Mouse (Mus musculus): ENCODE data around the gene Zfp64. TPM values are rescaled to one million over a fixed set of nuclear protein-coding genes. Genes with fewer than 3 reads are reported as not detected.
A peak's percentile ranks its signal among the peaks of the same experiment; 100 is the strongest.

The Zfp64 gene
- polyA plus RNA-seq, 1 experiment from 2014 or later = 31.9 TPM

DNA sequence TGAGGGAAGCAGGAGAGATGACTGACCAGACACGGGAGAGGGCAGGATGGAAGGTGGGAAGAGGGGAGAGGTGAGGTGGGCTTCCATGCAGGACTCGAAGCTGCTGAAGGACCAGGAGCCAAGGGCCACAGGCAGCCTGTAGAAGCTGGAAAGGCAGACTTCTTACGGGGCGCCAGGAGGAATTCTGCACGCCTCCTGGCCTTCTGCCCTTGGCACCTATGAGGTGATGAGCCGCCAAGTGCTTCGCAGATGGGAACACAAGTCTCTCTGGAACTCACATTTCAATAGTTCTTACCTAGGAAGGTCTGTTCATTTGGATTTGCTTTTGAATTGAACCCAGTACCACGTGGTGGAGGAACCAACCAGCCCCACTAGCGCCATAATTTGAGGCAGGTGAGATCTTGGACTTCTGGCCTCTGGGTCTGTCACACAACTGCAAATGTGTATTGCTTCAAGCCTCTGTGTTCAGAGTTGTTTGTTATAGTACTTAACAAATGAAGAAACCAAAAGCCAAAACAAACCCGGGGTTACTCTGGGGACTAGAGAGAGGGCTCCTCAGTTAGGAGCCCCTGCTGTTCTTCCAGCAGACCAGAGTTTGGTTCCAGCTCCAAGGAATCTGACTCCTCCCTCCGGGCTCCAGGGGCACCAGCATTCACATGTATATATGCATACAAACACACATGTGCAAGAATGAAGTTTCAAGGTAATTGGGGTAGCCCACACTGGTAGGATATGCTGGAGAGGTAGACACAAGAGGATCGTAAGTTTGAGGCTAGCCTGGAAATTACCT, 12.9 kb upstream of the Zfp64 start:
- no peak overlapping the region for H3K4me3 ChIP-seq (replicated peaks)
- no peak overlapping the region for H3K9ac ChIP-seq
- H3K4me1 ChIP-seq (replicated peaks) = no peaks in the 10 kb centered on the region
- ATAC-seq = no peak
- H3K36me3 ChIP-seq = no peaks in the 10 kb centered on the region
- H3K27me3 ChIP-seq (replicated peaks) = no peaks in the 10 kb centered on the region
- no peak overlapping the region for H3K27ac ChIP-seq
- no peak overlapping the region for H3K4me2 ChIP-seq (replicated peaks)
- 84% methylated on average over 12 of the region's 12 CpGs for WGBS
- no peaks in the 10 kb centered on the region for H3K9me3 ChIP-seq

DNA sequence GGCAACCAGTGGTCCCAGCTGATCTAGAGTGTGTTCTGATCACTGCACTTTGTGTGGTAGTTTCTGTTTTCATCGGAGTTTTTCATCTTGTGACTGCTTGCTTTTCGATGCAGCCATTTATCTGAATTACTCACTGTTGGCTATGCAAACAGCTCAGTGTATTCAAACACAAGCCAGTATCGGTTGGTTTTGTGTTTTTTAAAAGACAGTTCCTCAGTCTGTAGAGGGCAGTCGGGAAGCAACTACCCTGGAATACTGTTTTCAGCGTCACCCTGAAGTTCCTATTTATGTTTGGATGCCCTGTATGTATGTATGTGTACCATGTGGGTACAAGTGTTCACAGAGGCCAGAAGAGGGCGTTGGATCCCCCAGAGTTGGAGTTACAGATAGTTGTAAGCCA, 11.1 kb upstream of the Zfp64 start:
- Histone ChIP-seq H3K9ac (no peak overlapping the region), H3K27ac (no peak overlapping the region), H3K9me3 (no peaks in the 10 kb centered on the region), H3K4me3 (replicated peaks) (no peak overlapping the region), H3K27me3 (replicated peaks) (no peaks in the 10 kb centered on the region), H3K36me3 (no peaks in the 10 kb centered on the region), H3K4me2 (replicated peaks) (no peak overlapping the region), H3K4me1 (replicated peaks) (no peaks in the 10 kb centered on the region)
- ATAC-seq = no peak
- WGBS = 77% methylated on average over 6 of the region's 6 CpGs

DNA sequence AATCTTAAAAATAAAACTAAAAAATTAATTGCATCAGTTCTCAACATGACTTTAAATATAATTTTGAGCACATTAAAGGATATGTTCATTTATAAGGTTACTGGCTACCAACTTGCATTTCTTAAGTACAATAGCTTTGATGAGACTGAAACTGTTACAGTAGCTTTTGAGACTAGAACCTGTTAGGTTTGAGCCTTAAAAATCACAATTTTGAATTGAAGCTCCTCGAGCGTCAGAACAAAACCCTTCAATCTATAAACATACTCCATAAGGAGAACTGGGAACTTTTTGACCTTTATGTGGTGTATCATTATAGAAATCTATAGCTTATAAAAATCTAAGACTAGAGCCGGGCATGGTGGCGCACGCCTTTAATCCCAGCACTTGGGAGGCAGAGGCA, 9.5 kb upstream of the Zfp64 start:
- ATAC-seq = no peak
- H3K27me3 ChIP-seq (replicated peaks) = no peaks in the 10 kb centered on the region
- WGBS = 97% methylated on average over 5 of the region's 5 CpGs
- no peaks in the 10 kb centered on the region for H3K36me3 ChIP-seq
- H3K4me1 ChIP-seq (replicated peaks) = no peaks in the 10 kb centered on the region
- H3K4me2 ChIP-seq (replicated peaks) = no peak overlapping the region
- no peak overlapping the region for H3K4me3 ChIP-seq (replicated peaks)
- H3K27ac ChIP-seq = no peak overlapping the region
- H3K9me3 ChIP-seq = no peaks in the 10 kb centered on the region
- no peak overlapping the region for H3K9ac ChIP-seq

DNA sequence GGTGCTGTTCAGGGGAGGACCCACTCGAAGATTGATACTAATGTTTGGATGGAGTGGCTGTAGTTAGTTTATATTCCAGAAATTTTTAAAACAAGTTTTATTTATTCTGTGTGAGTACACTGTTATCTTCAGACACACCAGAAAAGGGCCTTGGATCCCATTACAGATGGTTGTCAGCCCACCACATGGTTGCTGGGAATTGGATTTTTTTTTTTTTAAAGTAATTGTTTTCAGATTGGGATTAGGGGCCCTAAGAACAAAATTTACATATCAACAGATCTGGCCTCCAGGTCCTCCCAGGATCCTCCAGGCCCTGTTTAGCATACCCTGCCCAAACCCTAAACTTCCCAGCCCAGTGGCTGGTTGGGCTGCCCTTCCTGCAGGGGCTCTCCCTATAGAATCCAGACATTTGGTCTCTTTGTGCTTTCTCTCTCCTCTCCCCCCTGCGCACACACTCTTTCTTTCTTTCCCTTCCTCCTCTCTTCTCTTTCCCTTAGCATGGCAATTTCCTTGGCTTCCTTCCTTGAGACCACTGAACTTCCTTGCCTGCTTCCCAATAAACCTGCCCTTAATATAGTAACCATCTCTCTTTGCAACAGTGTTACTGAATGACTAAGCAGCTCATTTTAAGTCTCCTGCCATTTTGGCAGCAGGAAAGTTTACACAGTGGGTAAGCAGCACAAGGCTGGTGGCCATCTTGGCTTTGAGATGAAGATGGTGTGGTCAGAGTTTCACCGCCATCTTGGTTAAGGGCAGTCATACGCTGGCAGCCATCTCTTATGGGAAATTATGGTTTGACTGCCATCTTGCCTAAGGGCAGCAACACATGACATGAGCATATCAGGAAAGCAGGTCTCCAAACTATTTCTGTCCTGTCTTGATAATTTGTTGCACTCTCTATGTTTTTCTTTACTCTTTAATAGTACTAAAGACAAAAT, 6.6 kb upstream of the Zfp64 start:
- H3K4me3 ChIP-seq (replicated peaks) = no peak overlapping the region
- H3K27me3 ChIP-seq (replicated peaks) = no peaks in the 10 kb centered on the region
- no peak overlapping the region for H3K27ac ChIP-seq
- no peaks in the 10 kb centered on the region for H3K4me1 ChIP-seq (replicated peaks)
- H3K9me3 ChIP-seq = no peaks in the 10 kb centered on the region
- ATAC-seq = no peak
- no peak overlapping the region for H3K4me2 ChIP-seq (replicated peaks)
- 89% methylated on average over 4 of the region's 4 CpGs for WGBS
- no peaks in the 10 kb centered on the region for H3K36me3 ChIP-seq
- no peak overlapping the region for H3K9ac ChIP-seq

DNA sequence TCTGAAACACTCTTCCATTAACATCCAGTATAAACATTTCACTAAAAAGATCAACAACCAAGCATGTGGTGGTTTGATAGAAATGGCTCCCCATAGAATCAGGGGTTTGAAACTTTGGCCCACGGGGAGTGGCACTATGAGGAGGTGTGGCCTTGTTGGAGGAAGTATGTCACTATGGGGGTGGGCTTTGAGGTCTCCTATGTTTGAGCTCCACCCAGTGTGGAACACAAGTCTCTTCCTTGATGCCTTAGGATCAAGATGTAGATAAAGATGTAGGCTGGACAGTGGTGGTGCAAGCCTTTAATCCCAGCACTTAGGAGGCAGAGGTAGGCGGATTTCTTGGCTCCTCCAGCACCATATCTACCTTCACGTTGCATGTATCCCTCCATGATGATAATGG, 5.4 kb upstream of the Zfp64 start:
- H3K27me3 ChIP-seq (replicated peaks) = no peaks in the 10 kb centered on the region
- H3K9me3 ChIP-seq = no peaks in the 10 kb centered on the region
- H3K27ac ChIP-seq = no peak overlapping the region
- 91% methylated on average over 3 of the region's 3 CpGs for WGBS
- ATAC-seq = no peak
- no peaks in the 10 kb centered on the region for H3K36me3 ChIP-seq
- H3K4me3 ChIP-seq (replicated peaks) = no peak overlapping the region
- no peak overlapping the region for H3K4me2 ChIP-seq (replicated peaks)
- H3K4me1 ChIP-seq (replicated peaks) = peaks cover under 1% of the 10 kb centered on the region; the same call in 1 of the 2 replicates
- H3K9ac ChIP-seq = no peak overlapping the region

DNA sequence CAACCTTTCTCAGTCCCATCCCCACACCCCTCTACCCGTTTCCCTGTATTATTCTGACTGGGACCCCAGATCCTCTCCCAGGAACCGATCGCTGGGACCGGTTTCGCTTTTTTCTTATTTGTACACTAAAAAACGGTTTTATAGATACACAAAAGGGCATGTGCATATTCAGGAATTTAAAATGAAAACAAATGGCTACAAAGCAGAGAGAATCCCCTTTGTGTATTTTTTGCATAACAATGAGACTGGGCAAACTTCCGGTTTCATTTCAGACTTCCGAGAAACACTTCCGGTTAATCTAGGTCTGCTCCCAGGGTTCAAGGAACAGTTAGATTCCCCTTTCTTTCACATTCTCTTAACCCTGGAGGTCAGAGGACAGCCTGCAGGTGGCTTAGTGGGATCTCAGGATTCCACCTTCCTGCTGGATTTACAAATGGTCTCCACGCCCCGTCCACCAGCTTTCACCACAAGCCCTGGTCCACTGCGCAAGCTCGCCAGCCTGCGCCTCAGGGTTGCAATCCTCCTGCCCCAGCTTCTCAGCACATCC, 4.0 kb upstream of the Zfp64 start:
- no peak overlapping the region for H3K4me2 ChIP-seq (replicated peaks)
- H3K27me3 ChIP-seq (replicated peaks) = no peaks in the 10 kb centered on the region
- H3K36me3 ChIP-seq = no peaks in the 10 kb centered on the region
- H3K27ac ChIP-seq = no peak overlapping the region
- H3K9ac ChIP-seq = no peak overlapping the region
- H3K4me1 ChIP-seq (replicated peaks) = peaks cover 3% of the 10 kb centered on the region; the same call in 1 of the 2 replicates
- WGBS = 82% methylated on average over 14 of the region's 14 CpGs
- no peaks in the 10 kb centered on the region for H3K9me3 ChIP-seq
- no peak for ATAC-seq
- H3K4me3 ChIP-seq (replicated peaks) = no peak overlapping the region

DNA sequence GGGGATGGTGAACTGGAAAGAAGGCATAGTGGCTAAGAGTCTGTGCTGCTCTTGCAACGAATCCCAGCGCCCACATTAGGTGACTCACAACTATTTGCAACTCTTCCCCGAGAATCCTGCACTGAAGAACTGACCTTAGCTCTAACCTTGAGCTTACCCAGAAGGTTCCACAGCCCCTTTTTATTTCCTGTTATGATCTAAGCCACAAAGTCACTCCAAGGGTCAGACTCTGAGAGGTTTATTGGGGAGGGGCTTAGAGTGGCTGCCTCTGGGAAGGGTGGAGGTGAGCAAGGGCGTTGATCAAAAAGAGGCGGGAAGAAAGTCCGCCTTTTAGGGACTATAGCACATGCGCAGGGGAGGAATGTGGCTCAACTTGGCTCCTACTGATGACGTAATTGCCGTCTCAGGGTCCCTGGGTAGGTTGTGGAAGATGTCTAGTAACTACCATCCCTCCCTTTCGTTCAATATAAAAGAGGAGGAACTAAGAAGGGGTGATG, 511 bp upstream of the Zfp64 start:
- ATAC-seq = peak; percentile 63

DNA sequence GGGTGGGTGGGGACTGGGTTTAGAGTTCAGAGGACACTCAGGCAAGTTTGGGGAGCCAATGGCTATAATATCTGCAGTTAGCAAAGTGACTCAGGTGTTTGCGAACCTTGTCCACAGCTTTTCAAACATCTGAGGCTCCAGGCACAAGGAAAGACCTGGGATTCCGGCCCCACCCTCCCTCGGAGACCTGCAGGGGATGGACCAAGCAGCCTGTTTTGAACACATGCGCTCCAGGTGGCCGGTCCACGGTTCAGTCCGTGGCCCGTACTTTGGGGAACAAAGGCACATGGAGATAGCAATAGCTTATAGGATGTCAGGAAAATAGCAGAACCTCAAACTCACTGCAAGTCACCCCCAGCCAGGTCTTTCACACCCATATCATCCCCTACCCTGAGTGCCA, 1.0 kb downstream of the Zfp64 start:
- 4% methylated on average over 8 of the region's 8 CpGs for WGBS
- peaks cover 17% of the 10 kb centered on the region; the same call in 1 of the 2 replicates for H3K36me3 ChIP-seq
- peaks cover 8% of the 10 kb centered on the region; the same call in 1 of the 2 replicates for H3K4me1 ChIP-seq (replicated peaks)
- no peaks in the 10 kb centered on the region for H3K9me3 ChIP-seq
- H3K27me3 ChIP-seq (replicated peaks) = no peaks in the 10 kb centered on the region
- peak overlapping the region; percentile 87 for H3K4me2 ChIP-seq (replicated peaks)
- ATAC-seq = peak; percentile 14
- H3K4me3 ChIP-seq (replicated peaks) = peak overlapping the region; percentile 83
- H3K9ac ChIP-seq = peak overlapping the region; percentile 90
- no peak overlapping the region for H3K27ac ChIP-seq

More for the DNA sequence above, 511 bp upstream of the Zfp64 start:
- peak overlapping the region; percentile 87 for H3K27ac ChIP-seq
- H3K4me3 ChIP-seq (replicated peaks) = peak overlapping the region; percentile 83
- no peaks in the 10 kb centered on the region for H3K27me3 ChIP-seq (replicated peaks)
- H3K9ac ChIP-seq = peak overlapping the region; percentile 90; the same call in 1 of the 2 replicates
- H3K36me3 ChIP-seq = 0 out of 2 replicates have a peak, but pooled peaks cover 9% of the 10 kb centered on the region
- 44% methylated on average over 10 of the region's 10 CpGs for WGBS
- H3K4me1 ChIP-seq (replicated peaks) = peaks cover 8% of the 10 kb centered on the region; the same call in 1 of the 2 replicates
- peak overlapping the region; percentile 87 for H3K4me2 ChIP-seq (replicated peaks)
- no peaks in the 10 kb centered on the region for H3K9me3 ChIP-seq

DNA sequence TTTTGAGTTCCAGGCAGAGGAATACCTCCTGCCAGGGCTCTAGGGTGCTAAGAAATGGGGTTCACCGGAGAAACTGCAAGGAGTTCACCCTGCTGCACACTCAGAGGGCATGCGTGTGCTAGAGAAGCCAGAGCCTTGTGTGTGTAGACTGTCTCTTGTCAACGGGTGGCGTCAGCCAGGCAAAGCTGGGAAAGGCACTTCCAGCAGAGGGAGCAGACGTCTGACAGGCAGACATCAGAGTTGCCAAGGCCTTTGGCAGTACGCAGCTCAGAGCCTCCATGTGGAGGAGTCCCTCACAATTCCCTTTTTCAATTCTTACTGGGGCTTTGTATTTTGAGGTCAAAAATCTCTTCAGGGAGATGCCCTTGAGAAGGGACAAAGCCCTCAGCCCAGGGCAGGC, 6.9 kb downstream of the Zfp64 start:
- WGBS = 86% methylated on average over 6 of the region's 6 CpGs
- Histone ChIP-seq H3K27me3 (replicated peaks) (no peaks in the 10 kb centered on the region), H3K27ac (no peak overlapping the region), H3K4me3 (replicated peaks) (no peak overlapping the region), H3K9me3 (no peaks in the 10 kb centered on the region), H3K4me2 (replicated peaks) (no peak overlapping the region), H3K36me3 (peaks cover 53% of the 10 kb centered on the region), H3K4me1 (replicated peaks) (0 out of 2 replicates have a peak, but pooled peaks cover under 1% of the 10 kb centered on the region), H3K9ac (no peak overlapping the region)
- no peak for ATAC-seq

DNA sequence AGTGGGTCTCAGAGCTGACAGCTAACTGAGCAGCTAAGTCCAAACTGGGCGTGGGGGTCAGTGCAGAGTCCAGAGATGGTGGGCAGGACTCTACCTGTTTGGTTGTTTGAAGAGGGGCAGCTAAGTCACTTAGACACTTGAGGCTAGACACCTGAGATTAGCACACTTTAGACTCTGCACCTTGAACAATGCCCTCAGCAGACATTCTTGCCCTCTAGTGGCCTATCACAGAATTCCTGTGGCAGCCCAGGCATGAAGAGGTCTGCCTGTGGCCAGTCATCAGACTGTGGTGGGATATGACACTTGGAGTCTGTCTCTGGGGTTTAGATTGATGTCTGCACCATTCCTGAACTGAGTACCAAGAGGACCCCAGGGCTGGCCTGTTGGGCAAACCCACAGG, 7.7 kb downstream of the Zfp64 start:
- peak; percentile 31; the same call in 1 of the 2 replicates for ATAC-seq
- Histone ChIP-seq H3K27me3 (replicated peaks) (no peaks in the 10 kb centered on the region), H3K4me3 (replicated peaks) (no peak overlapping the region), H3K9ac (no peak overlapping the region), H3K9me3 (no peaks in the 10 kb centered on the region), H3K27ac (no peak overlapping the region), H3K4me1 (replicated peaks) (no peaks in the 10 kb centered on the region), H3K4me2 (replicated peaks) (no peak overlapping the region), H3K36me3 (peaks cover 53% of the 10 kb centered on the region)
- 86% methylated on average over 1 of the region's 1 CpGs for WGBS

DNA sequence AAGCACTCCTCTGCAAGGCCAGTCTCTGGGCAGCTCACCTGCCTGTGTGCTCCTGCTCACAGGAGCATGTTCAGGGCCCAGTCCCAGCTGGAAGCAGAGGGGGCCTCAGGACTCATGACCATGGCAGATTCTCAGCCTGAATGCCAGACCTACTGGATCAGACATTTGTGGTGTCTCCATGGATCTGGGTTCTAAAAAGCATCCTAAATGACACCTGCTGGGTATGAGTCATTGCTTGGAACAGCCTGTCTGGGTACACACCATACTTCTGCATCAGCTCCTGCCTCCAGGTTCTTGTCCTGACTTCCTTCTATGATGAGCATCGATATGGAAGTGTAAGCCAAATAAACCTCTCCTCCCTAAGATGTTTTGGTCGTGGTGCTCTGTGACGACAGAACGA, 11.4 kb downstream of the Zfp64 start:
- H3K27me3 ChIP-seq (replicated peaks) = no peaks in the 10 kb centered on the region
- no peak for ATAC-seq
- H3K36me3 ChIP-seq = peaks cover 50% of the 10 kb centered on the region
- WGBS = 92% methylated on average over 4 of the region's 4 CpGs
- no peaks in the 10 kb centered on the region for H3K9me3 ChIP-seq
- no peaks in the 10 kb centered on the region for H3K4me1 ChIP-seq (replicated peaks)
- no peak overlapping the region for H3K4me2 ChIP-seq (replicated peaks)
- H3K4me3 ChIP-seq (replicated peaks) = no peak overlapping the region
- H3K27ac ChIP-seq = no peak overlapping the region
- H3K9ac ChIP-seq = no peak overlapping the region

DNA sequence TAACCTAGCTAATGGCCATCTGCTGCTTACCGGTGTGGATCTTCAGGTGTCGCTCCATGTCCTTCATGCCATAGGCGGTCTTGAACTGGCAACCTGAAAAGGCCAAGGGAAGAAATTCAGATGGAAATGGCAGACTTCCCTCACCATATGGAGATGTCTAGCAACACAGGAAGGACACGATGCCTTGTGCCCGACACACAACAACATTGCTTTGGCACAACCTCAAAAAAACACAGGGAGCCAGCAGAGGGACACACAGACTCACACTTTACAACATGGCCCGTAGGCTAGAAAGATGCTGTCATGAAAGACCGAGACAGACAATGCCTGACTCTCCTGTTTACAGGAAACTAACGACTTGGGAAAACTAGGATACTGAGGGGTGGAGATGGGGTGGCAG, 15.4 kb downstream of the Zfp64 start:
- no peaks in the 10 kb centered on the region for H3K9me3 ChIP-seq
- H3K4me1 ChIP-seq (replicated peaks) = no peaks in the 10 kb centered on the region
- no peak overlapping the region for H3K27ac ChIP-seq
- ATAC-seq = no peak
- H3K9ac ChIP-seq = no peak overlapping the region
- no peak overlapping the region for H3K4me3 ChIP-seq (replicated peaks)
- no peak overlapping the region for H3K4me2 ChIP-seq (replicated peaks)
- H3K36me3 ChIP-seq = peaks cover 34% of the 10 kb centered on the region
- H3K27me3 ChIP-seq (replicated peaks) = no peaks in the 10 kb centered on the region
- 93% methylated on average over 8 of the region's 8 CpGs for WGBS
